Mouse (Mus musculus) cortical plate, adult 2 months (tissue): ENCODE data around the gene Usp3.

Experiments
- CTCF ChIP-seq: fragments of 200-500 bp; IDR thresholded peaks from 2 replicates; pipeline ENCODE4 v1.5.1; 2011; ENCODE audit warnings: mild to moderate bottlenecking, control low read depth, low read length; ENCODE audit not compliant: insufficient read depth; ENCODE audit errors: extremely low read depth
- POLR2A ChIP-seq: fragments of 200-500 bp; IDR thresholded peaks from 2 replicates; pipeline ENCODE4 v1.6.1; 2011; ENCODE audit warnings: mild to moderate bottlenecking, low read length, control low read depth; ENCODE audit not compliant: insufficient read depth; ENCODE audit errors: extremely low read depth

DNA sequence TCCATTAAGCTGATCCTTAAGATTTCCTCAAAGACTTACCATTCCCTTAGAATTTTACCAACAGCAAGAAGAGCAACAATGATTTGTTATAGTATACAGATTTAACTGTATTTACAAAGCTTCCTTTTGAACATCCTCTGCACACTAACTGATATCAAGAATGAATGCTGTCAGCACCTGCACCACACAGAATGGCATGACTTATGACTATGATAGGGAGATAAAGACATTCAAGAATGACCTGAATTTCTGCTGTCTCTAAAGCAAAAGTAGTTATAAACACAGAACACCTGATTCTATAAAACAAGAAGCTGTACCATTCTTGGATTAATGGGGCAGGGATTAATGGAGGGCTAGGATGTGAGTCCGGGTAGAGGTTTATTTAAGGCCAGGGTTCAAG is 32.2 kb downstream of the Usp3 start:
- TF ChIP-seq CTCF (no peak), POLR2A (no peak)
